Mouse (Mus musculus) kidney, adult 2 months (tissue): ENCODE results near the gene Ntsr2.

Experiments used
- CTCF ChIP-seq: fragments of 200-500 bp; conservative IDR thresholded peaks from 2 replicates; pipeline ENCODE4 v1.5.1; 2011; ENCODE audit warnings: low read depth, mild to moderate bottlenecking, control low read depth, low read length, moderate library complexity, mixed read lengths; ENCODE audit not compliant: insufficient read depth, insufficient read length
- POLR2A ChIP-seq: fragments of 200-500 bp; IDR thresholded peaks from one replicate; pipeline ENCODE4 v1.6.1; 2011; ENCODE audit warnings: low read depth, low read length, control low read depth

DNA sequence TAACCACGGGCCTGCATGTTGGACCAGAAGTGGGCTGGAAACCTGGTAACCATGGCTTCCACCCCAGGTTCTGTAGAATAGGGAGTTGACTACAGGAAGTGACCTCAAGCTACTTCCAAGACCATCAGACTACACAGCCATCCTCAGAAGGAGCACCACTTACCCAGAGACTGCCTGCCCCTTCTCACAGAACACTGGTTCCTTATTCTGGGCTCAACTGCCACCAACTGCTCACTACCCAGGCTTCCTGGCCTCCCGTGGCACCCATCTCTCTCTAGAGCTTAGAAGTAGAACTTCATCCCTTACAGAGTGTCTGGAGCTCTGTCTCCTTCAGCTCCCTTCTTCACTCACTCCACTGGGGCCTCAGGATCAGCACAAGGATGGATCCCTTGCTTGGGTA is 42.2 kb upstream of the Ntsr2 start, which contains the start of gene Lpin1:
- no peak for TF ChIP-seq CTCF
- TF ChIP-seq POLR2A = no peak
